8 mouse cellular contexts compared by ENCODE assay signal in the genomic region with DNA sequence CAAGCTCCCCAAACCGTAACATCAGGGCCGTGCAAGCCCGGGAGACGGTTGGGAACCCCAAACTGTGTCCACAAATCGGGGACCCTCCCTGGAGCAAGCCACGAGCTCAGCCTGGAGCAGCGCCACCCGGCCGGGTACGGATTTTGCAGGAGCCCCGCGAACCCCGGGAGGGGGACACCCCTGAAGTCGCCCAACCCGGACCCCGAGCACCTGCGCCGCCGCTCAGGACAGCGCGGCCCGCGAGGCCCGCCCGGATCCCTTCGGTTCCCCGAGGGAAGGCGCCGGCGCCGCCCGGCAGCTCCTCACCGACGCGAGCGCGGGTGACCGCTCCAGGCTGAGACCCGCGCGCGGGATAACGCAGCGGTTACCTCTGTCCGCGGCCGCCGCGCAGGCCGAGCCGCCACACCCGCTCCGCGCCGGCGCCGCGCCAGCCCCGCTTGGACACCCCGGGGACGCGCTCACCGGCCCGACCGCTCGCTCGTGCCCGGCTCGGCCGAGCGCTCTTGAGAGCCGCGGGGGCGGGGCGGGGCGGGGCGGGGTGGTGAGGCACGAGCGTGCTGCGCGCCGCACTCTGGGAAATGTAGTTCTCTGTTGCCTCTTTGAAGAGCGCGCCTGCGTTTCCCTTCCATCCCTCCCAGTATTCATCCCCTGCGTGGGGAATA. TPM values are rescaled to one million over a fixed set of nuclear protein-coding genes. Genes with fewer than 3 reads are reported as not detected.
DNase-seq lines count a peak whose midpoint lies in the region; ATAC-seq lines count a peak whose summit lies in the region.

A gene (minus strand): TSS at position 512 of the 662 bp plus-strand sequence.

- intact Hi-C loops in gastrocnemius, postnatal 36 days (cut with DNase I): no loop called here
- intact Hi-C loops in left cerebral cortex, postnatal 25 days (cut with DNase I): loop anchor here (5.0 kb wide), 2 partner anchors 54 to 136 kb away; a partner anchor contains a TSS

- peaks cover 5% of the 10 kb centered on the region; the same call in 1 of the 2 replicates for H3K4me1 ChIP-seq in intestine, embryonic 16.5 days (ENCODE audit: control insufficient read depth, insufficient read depth, low read length)

- H3K27me3 ChIP-seq in intestine, embryonic 16.5 days (replicated peaks; ENCODE audit: control insufficient read depth, insufficient read depth, low read length): no peaks in the 10 kb centered on the region

- WGBS in intestine, embryonic 16.5 days: under 1% methylated on average over 79 of the region's 86 CpGs

- peak within 1 kb of the TSS; percentile 95 for H3K4me2 ChIP-seq in intestine, embryonic 16.5 days (ENCODE audit: low read depth, low read length)

- peak within 1 kb of the TSS; percentile 85 for H3K4me3 ChIP-seq in intestine, embryonic 16.5 days (ENCODE audit: low read length)

- H3K9me3 ChIP-seq in intestine, embryonic 16.5 days (ENCODE audit: control insufficient read depth, low read length): no peaks in the 10 kb centered on the region

- H3K27ac ChIP-seq in intestine, embryonic 16.5 days (ENCODE audit: low read length): no peak within 1 kb of the TSS

- peak; percentile 99 for ATAC-seq in intestine, embryonic 16.5 days

- peak; percentile 76 for DNase-seq in adrenal gland, adult 8-10 months
- DNase-seq in embryo, embryonic 11.5 days (ENCODE audit: low read depth, low spot score): peak; percentile 77
- peak; percentile 73 to 79 for DNase-seq in gastrocnemius, postnatal 36 days
- DNase-seq in left cerebral cortex, postnatal 25 days (ENCODE audit: low spot score in 2 of 2): peak; percentile 85 to 89
- DNase-seq in mesoderm, embryonic 11.5 days (ENCODE audit: low read depth, low spot score): peak; percentile 83
- peak; percentile 88 for DNase-seq in right cerebral cortex, postnatal 25 days
- DNase-seq in urinary bladder, postnatal 36 days (ENCODE audit: low spot score in 2 of 2): peak; percentile 77 to 84

- peak within 1 kb of the TSS; percentile 89 for H3K9ac ChIP-seq in intestine, embryonic 16.5 days (ENCODE audit: low read depth, low read length)

- no peaks in the 10 kb centered on the region for H3K36me3 ChIP-seq in intestine, embryonic 16.5 days (ENCODE audit: control insufficient read depth, insufficient read depth, low read length)

RNA-seq across cellular contexts. Expression of the gene that starts here (rescaled TPM):
- total RNA-seq in adrenal gland, adult 8-10 months (2022): 10 to 100 TPM; 17.8 to 22.4 (median 20.5) TPM
- 10 to 100 TPM; 21.9 to 22.5 TPM for total RNA-seq in gastrocnemius, postnatal 36 days (2021)
- polyA plus RNA-seq in intestine, embryonic 16.5 days (2015; fragmentation: Nextera tagmentation; extraction: Ambion mirVana): 6.7 and 7.3 TPM in 2 replicates
- 10 to 100 TPM; 37.8 to 39.3 TPM for total RNA-seq in left cerebral cortex, postnatal 25 days (2021)
